Mouse (Mus musculus) heart, adult 2 months (tissue): ENCODE measurements around the gene Chmp2a. TPM values are rescaled to one million over a fixed set of nuclear protein-coding genes. Genes with fewer than 3 reads are reported as not detected.
A peak's percentile ranks its signal among the peaks of the same experiment; 100 is the strongest.

ENCODE experiments used
- DNase-seq, 2 experiments: peaks; one replicate each; pipeline ENCODE4 v3.0.0; 2021
- H3K27ac ChIP-seq: fragments of 200-600 bp; 2 replicates; pipeline ENCODE4 v1.8.1; 2022
- H3K27me3 ChIP-seq: fragments of 200-500 bp; 2 replicates; pipeline ENCODE4 v1.6.1; 2012; ENCODE audit warnings: mild to moderate bottlenecking, low read length, inconsistent platforms, mixed read lengths; ENCODE audit not compliant: control insufficient read depth, insufficient read depth
- H3K36me3 ChIP-seq: fragments of 200-500 bp; 2 replicates; pipeline ENCODE4 v1.6.1; 2012; ENCODE audit warnings: low read length, inconsistent platforms; ENCODE audit not compliant: control insufficient read depth, insufficient read depth
- H3K4me1 ChIP-seq: fragments of 200-500 bp; 2 replicates; pipeline ENCODE4 v1.6.1; 2011; ENCODE audit warnings: low read length; ENCODE audit not compliant: control insufficient read depth, insufficient read depth
- H3K4me3 ChIP-seq: fragments of 200-600 bp; 2 replicates; pipeline ENCODE4 v1.8.1; 2022
- H3K79me2 ChIP-seq: fragments of 200-500 bp; replicated peaks from 2 replicates; pipeline ENCODE4 v1.6.1; 2012; ENCODE audit warnings: mild to moderate bottlenecking, inconsistent platforms, low read length, moderate library complexity, mixed read lengths; ENCODE audit not compliant: control insufficient read depth, insufficient read depth
- H3K9ac ChIP-seq: fragments of 200-500 bp; 2 replicates; pipeline ENCODE4 v1.6.1; 2012; ENCODE audit warnings: low read depth, mild to moderate bottlenecking, control low read depth, inconsistent platforms, low read length, mixed read lengths
- CTCF ChIP-seq: fragments of 200-600 bp; IDR thresholded peaks from 2 replicates; pipeline ENCODE4 v1.8.1; 2022; ENCODE audit warnings: antibody characterized with exemption, mild to moderate bottlenecking, moderate library complexity
- EP300 ChIP-seq: fragments of 200-500 bp; IDR thresholded peaks from 2 replicates; pipeline ENCODE4 v1.6.1; 2011; ENCODE audit warnings: low read depth, low read length, control low read depth; ENCODE audit not compliant: insufficient read depth
- POLR2A ChIP-seq: fragments of 200-500 bp; IDR thresholded peaks from 2 replicates; pipeline ENCODE4 v1.6.1; 2011; ENCODE audit warnings: mild to moderate bottlenecking, low read depth, low read length, control low read depth; ENCODE audit not compliant: insufficient read depth
- WGBS: fragments of 180-500 bp; shearing (Covaris S2); methylation state at CpG from one replicate; pipeline ENCODE4 v1.1.7; 2018; 5-methylcytosine and 5-hydroxymethylcytosine counted together
- intact Hi-C: fragments of 180-260 bp; cut with DNase I; formaldehyde crosslinking; loops from one replicate; pipeline ENCODE4 v1.15.1; 2025
- polyA plus RNA-seq: library from polyadenylated mRNA; depleted of rRNA; stranded (reverse); fragments of >200 nt; gene quantifications from 2 replicates; pipeline ENCODE4 v1.2.3, GENCODE M21; 2012
- total RNA-seq, 2 experiments: library from RNA; stranded (reverse); gene quantifications; 2 replicates each; pipeline ENCODE4 v1.2.3; 2021

The Chmp2a gene
- total and polyA plus RNA-seq, 3 experiments = 66.1 to 139 (median 137) TPM

DNA sequence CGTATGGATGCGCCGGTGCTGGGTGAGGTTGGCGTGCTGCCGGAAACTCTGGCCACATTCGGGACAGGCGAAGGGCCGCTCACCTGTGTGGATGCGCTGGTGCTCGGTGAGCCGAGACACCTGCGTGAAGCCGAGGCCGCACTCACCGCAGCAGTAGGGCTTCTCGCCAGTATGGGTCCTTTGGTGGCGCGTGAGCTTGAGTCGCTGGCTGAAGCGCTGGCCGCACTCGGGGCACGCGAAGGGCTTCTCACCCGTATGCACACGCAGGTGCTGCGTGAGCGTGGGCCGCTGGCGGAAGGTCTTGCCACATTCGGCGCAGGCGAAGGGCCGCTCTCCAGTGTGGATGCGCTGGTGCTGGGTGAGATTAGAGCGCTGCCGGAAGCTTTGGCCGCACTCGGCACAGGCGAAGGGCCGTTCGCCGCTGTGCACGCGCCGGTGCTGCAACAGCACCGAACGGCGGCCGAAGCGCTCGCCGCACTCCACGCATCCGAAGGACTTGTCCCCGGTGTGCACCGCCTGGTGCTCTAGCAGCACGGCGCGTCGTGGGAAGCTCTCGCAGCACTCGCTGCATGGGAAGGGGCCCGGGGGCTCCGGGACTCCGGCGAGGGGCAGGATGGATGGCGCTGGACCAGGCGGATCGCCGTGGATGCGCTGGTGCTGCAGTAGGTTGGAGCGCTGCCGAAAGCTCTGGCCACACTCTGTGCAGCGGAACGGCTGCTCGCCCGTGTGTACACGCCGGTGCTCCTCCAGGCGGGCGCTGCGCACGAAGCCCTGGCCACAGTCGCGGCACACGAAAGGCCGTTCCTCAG, 9.0 kb upstream of the Chmp2a start:
- Histone ChIP-seq H3K9ac (peak overlapping the region; percentile 15), H3K4me1 (peaks cover 3% of the 10 kb centered on the region), H3K36me3 (no peaks in the 10 kb centered on the region), H3K4me3 (peak overlapping the region; percentile 41), H3K27me3 (peaks cover 15% of the 10 kb centered on the region), H3K79me2 (no peaks in the 10 kb centered on the region), H3K27ac (no peak overlapping the region)
- WGBS = 7% methylated on average over 88 of the region's 88 CpGs
- DNase-seq = peak in 1 of 2 experiments; percentile 9
- intact Hi-C loops = loop anchor here (10.0 kb wide), 1 partner anchor 79 kb away; the partner anchor contains the start of gene Zfp324
- TF ChIP-seq CTCF = no peak
- no peak for TF ChIP-seq EP300
- no peak for TF ChIP-seq POLR2A

DNA sequence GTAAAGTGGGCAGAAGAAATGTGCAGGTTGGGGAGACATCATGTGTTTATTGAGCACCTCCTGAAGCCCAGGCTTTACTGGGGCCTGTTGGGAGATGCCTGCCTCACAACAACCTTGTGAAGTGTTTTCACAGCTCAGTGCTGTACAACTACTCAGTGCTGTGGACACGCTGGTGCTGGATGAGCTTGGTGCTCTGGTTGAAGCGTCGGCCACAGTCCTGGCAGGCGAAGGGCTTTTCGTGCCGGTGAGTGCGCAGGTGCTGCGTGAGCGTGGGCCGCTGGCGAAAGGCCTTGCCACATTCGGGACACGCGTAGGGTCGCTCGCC, 8.5 kb upstream of the Chmp2a start:
- TF ChIP-seq EP300 (no peak), CTCF (no peak), POLR2A (no peak)
- intact Hi-C loops = loop anchor here (10.0 kb wide), 1 partner anchor 78 kb away; the partner anchor contains the start of gene Zfp324

GRCm38 (mm10) chr7:13042511-13042910, 7.9 kb upstream of the Chmp2a start:
- no peaks in the 10 kb centered on the region for H3K79me2 ChIP-seq
- H3K36me3 ChIP-seq = no peaks in the 10 kb centered on the region
- peaks cover 15% of the 10 kb centered on the region for H3K27me3 ChIP-seq
- peaks cover 4% of the 10 kb centered on the region for H3K4me1 ChIP-seq
- intact Hi-C loops = loop anchor here (10.0 kb wide), 1 partner anchor 78 kb away; the partner anchor contains the start of gene Zfp324
- WGBS = 67% methylated on average over 6 of the region's 6 CpGs
- TF ChIP-seq CTCF (no peak), POLR2A (no peak), EP300 (no peak)
- no peak overlapping the region for H3K27ac ChIP-seq
- H3K9ac ChIP-seq = no peak overlapping the region
- DNase-seq = no peak
- no peak overlapping the region for H3K4me3 ChIP-seq

More for the DNA sequence above, 8.5 kb upstream of the Chmp2a start:
- peak in 1 of 2 experiments; percentile 2 for DNase-seq
- no peak overlapping the region for H3K9ac ChIP-seq
- H3K27ac ChIP-seq = no peak overlapping the region
- H3K4me3 ChIP-seq = no peak overlapping the region
- WGBS = 55% methylated on average over 16 of the region's 16 CpGs
- H3K79me2 ChIP-seq = no peaks in the 10 kb centered on the region
- H3K36me3 ChIP-seq = no peaks in the 10 kb centered on the region
- H3K27me3 ChIP-seq = peaks cover 15% of the 10 kb centered on the region
- H3K4me1 ChIP-seq = peaks cover 4% of the 10 kb centered on the region

DNA sequence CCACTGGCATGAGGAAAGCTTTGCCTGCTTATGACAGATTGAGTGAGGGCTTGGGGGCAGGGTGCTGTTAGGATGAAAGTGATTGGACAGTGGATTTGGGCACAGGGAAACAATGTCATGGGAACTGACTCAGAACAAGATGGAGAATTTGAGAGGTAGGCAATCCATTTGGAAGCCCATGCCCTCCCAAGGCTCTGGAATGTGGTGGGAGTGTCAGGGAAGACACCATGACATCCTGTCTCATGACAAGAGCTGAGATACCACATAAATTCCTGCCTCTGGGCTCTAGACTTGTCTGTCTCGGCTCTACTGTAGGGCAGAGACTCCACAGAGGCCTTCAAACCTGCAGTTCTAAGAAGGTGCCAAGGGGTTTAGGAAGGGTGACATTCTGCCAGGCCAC, 6.6 kb upstream of the Chmp2a start:
- Histone ChIP-seq H3K27ac (no peak overlapping the region), H3K4me3 (no peak overlapping the region), H3K27me3 (peaks cover 15% of the 10 kb centered on the region), H3K9ac (no peak overlapping the region), H3K36me3 (no peaks in the 10 kb centered on the region), H3K79me2 (no peaks in the 10 kb centered on the region), H3K4me1 (peaks cover 6% of the 10 kb centered on the region)
- WGBS = 74% methylated on average over 1 of the region's 1 CpGs
- intact Hi-C loops = loop anchor here (10.0 kb wide), 1 partner anchor 76 kb away; the partner anchor contains the start of gene Zfp324
- DNase-seq = no peak
- no peak for TF ChIP-seq CTCF
- TF ChIP-seq POLR2A = no peak
- TF ChIP-seq EP300 = no peak

DNA sequence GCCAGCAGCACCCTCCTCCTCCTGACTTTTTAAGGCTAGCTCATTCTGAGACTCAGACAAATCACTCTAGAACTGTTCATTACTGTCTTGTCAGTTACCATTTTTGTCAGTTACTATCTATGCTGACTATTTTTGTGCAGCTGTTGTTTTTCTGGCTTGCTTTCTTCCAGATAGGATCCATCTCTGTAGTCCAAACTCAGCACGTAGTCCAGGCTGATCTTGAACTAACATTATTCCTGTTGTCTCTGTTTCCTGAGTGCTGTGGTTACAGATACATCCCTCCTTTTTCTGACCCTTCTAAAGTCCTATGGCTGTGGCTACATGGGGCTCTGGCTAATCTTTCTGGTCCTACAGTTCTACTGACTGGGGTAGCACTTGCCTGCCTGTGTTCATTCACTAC, 4.6 kb upstream of the Chmp2a start:
- Histone ChIP-seq H3K79me2 (no peaks in the 10 kb centered on the region), H3K27ac (peak overlapping the region; percentile 100; the same call in 1 of the 2 replicates), H3K27me3 (peaks cover 11% of the 10 kb centered on the region), H3K4me3 (no peak overlapping the region), H3K36me3 (no peaks in the 10 kb centered on the region), H3K4me1 (peaks cover 9% of the 10 kb centered on the region), H3K9ac (peak overlapping the region; percentile 97; the same call in 1 of the 2 replicates)
- no peak for DNase-seq
- TF ChIP-seq EP300 = no peak
- no peak for TF ChIP-seq POLR2A
- TF ChIP-seq CTCF = no peak
- WGBS = 49% methylated on average over 1 of the region's 1 CpGs
- intact Hi-C loops = loop anchor here (2.0 to 10.0 kb wide), 4 partner anchors 16 to 564 kb away; partner anchors contain the start of genes Mzf1, Rps5, Zfp110 and Zfp606
